9 mouse cellular contexts compared by ENCODE assay signal in the genomic region with DNA sequence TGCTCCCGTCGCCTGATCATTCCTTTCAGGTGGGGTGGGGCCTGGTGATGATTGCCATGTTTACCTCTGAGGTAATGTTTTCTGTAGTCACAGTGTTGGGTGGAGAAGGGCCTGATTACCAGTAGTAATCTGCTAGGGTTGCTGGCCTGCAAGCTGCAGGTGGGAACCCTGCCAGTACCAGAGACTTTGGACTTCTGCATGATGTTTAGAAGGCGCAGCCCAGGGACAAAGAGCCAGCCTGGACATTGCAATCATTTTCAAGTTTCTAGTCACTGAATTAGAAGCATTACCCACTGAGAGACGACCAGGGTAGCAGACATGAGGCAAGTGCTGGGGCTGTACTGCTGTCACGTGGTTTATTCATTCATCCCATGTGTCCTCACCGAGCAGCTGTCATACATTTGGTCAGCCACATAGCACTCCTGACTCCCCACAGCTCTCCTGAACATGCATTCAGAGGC.
A peak's percentile ranks its signal among the peaks of the same experiment; 100 is the strongest.
DNase-seq lines count a peak whose midpoint lies in the region; TF ChIP-seq lines count a peak whose summit lies in the region.
"Had no signal": no experiment of that assay in that cellular context is flagged by ENCODE, and none has a peak within 500 bp of the region (broad histone marks: within the 10 kb centered on the region; RNA-seq: fewer than 3 reads in every experiment).

No protein-coding gene starts in this region.

- no peaks in the 10 kb centered on the region for H3K9me3 ChIP-seq in heart, embryonic 10.5 days
- H3K9me3 ChIP-seq: hindbrain, embryonic 15.5 days had no signal

- no peaks in the 10 kb centered on the region for H3K27me3 ChIP-seq in heart, embryonic 10.5 days (ENCODE audit: insufficient read depth, poor library complexity, severe bottlenecking)
- no peaks in the 10 kb centered on the region for H3K27me3 ChIP-seq in kidney, adult 2 months (replicated peaks; ENCODE audit: control insufficient read depth, insufficient read depth, low read length)
- H3K27me3 ChIP-seq: hindbrain, embryonic 15.5 days had no signal

- H3K36me3 ChIP-seq in heart, embryonic 10.5 days: no peaks in the 10 kb centered on the region
- no peaks in the 10 kb centered on the region for H3K36me3 ChIP-seq in kidney, adult 2 months (ENCODE audit: control insufficient read depth, insufficient read depth, low read length)
- H3K36me3 ChIP-seq: hindbrain, embryonic 15.5 days had no signal

- H3K4me1 ChIP-seq in heart, embryonic 10.5 days: 0 out of 2 replicates have a peak, but pooled peaks cover 3% of the 10 kb centered on the region
- peaks cover 9% of the 10 kb centered on the region for H3K4me1 ChIP-seq in kidney, adult 2 months (ENCODE audit: control insufficient read depth, insufficient read depth, low read length)
- H3K4me1 ChIP-seq: hindbrain, embryonic 15.5 days had no signal

- peak; percentile 56 to 63 for DNase-seq in heart, adult 18-20 months
- no peak for DNase-seq in heart, embryonic 10.5 days (ENCODE audit: low spot score)
- peak; percentile 51 for DNase-seq in cerebellum, adult 9-10 months
- DNase-seq in kidney, adult 2 months: peak; percentile 91
- peak; percentile 27 for DNase-seq in lung, postnatal 14 days
- no peak for DNase-seq in thymus, postnatal 36 days
- no peak for DNase-seq in layer of hippocampus, adult 11-12 months (ENCODE audit: low spot score)
- DNase-seq in ovary, postnatal 10 days (ENCODE audit: low spot score): no peak

- no peak for TF ChIP-seq CTCF in kidney, adult 2 months (conservative IDR thresholded peaks at IDR 0.05; ENCODE audit: insufficient read depth, insufficient read length, low read depth, low read length)

- 74% methylated on average over 6 of the region's 6 CpGs for WGBS in heart, embryonic 10.5 days
- WGBS in kidney, adult 2 months: 54% methylated on average over 6 of the region's 6 CpGs

- no peak overlapping the region for H3K4me3 ChIP-seq in heart, embryonic 10.5 days
- H3K4me3 ChIP-seq in kidney, adult 2 months (ENCODE audit: insufficient read depth, low read depth, low read length): no peak overlapping the region
- H3K4me3 ChIP-seq: hindbrain, embryonic 15.5 days had no signal

- no peak overlapping the region for H3K27ac ChIP-seq in heart, embryonic 10.5 days
- peak overlapping the region; percentile 22; the same call in 1 of the 2 replicates for H3K27ac ChIP-seq in kidney, adult 2 months (ENCODE audit: insufficient read depth, low read depth, low read length)
- H3K27ac ChIP-seq: hindbrain, embryonic 15.5 days had no signal

- TF ChIP-seq POLR2A in kidney, adult 2 months (IDR thresholded peaks at IDR 0.05; ENCODE audit: low read depth, low read length): no peak

Comparison
In these comparisons a context has a peak if more than half of its experiments do, and no peak if none do; other contexts are left out.
1. DNase-seq: peak in heart, adult 18-20 months (2 of 2), cerebellum, adult 9-10 months (single experiment), kidney, adult 2 months (single experiment) and lung, postnatal 14 days (single experiment); none in heart, embryonic 10.5 days (single experiment), thymus, postnatal 36 days (0 of 2), layer of hippocampus, adult 11-12 months (single experiment) and ovary, postnatal 10 days (single experiment).